Mouse (Mus musculus): Measurements from ENCODE around the gene Rabgap1l.

DNA sequence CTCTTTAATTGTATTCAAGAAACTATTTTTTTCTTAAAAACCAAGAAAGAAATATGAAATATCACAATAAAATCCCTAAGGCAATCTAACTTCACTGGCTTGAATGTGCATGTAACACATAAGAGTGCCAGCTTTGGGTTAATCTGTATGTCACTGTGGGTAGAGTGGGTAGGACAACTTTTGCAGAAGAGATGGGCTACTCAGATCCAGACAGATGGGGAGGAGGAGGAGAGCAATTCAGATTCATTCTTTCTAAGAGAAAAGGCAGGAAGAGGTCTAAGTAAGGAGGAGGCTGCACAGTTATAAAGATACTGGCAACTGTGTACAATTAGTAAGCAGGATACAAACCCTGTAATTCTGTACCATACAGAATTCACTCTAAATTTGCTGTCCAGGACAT lies 327.8 kb downstream of the Rabgap1l start:
- no peak for TF ChIP-seq CTCF (IDR thresholded peaks at IDR 0.05)
- no peak for TF ChIP-seq EP300 (IDR thresholded peaks at IDR 0.05)
